Mouse (Mus musculus) neural tube, embryonic 11.5 days (tissue): ENCODE data around the gene Cdon. TPM values are rescaled to one million over a fixed set of nuclear protein-coding genes. Genes with fewer than 3 reads are reported as not detected.

Experiments used
- ATAC-seq: fragments of 200-750 bp; cut with Nextera tagmentation; 2 replicates; pipeline ENCODE4 v1.8.0; 2017; ENCODE audit warnings: moderate number of reproducible peaks, mild to moderate bottlenecking, moderate TSS enrichment, moderate library complexity; ENCODE audit not compliant: insufficient read depth, low FRiP score, low TSS enrichment
- DNase-seq: peaks from one replicate; pipeline ENCODE4 v3.0.0-alpha.2; 2015; ENCODE audit warnings: low spot score
- H3K27ac ChIP-seq: fragments of 300-500 bp; sonication (generic); 2 replicates; pipeline ENCODE4 v1.5.1; 2014; ENCODE audit warnings: low read depth, mild to moderate bottlenecking, low read length
- H3K27me3 ChIP-seq: fragments of 300-500 bp; sonication (generic); 2 replicates; pipeline ENCODE4 v1.6.1; 2014; ENCODE audit warnings: mild to moderate bottlenecking, low read length, mixed read lengths; ENCODE audit not compliant: control insufficient read depth, insufficient read depth
- H3K36me3 ChIP-seq: fragments of 300-500 bp; sonication (generic); 2 replicates; pipeline ENCODE4 v1.6.1; 2014; ENCODE audit warnings: mild to moderate bottlenecking, low read length, moderate library complexity, mixed read lengths; ENCODE audit not compliant: control insufficient read depth, insufficient read depth
- H3K4me1 ChIP-seq: fragments of 300-500 bp; sonication (generic); 2 replicates; pipeline ENCODE4 v1.6.1; 2014; ENCODE audit warnings: low read length, mixed read lengths; ENCODE audit not compliant: control insufficient read depth, insufficient read depth
- H3K4me2 ChIP-seq: fragments of 300-500 bp; sonication (generic); 2 replicates; pipeline ENCODE4 v1.6.1; 2014; ENCODE audit warnings: low read depth, mild to moderate bottlenecking, moderate library complexity
- H3K4me3 ChIP-seq: fragments of 300-500 bp; sonication (generic); 2 replicates; pipeline ENCODE4 v1.5.1; 2014; ENCODE audit warnings: low read depth, low read length
- H3K9ac ChIP-seq: fragments of 300-500 bp; sonication (generic); 2 replicates; pipeline ENCODE4 v1.6.1; 2014; ENCODE audit warnings: mild to moderate bottlenecking, low read length
- H3K9me3 ChIP-seq: fragments of 300-500 bp; sonication (generic); 2 replicates; pipeline ENCODE4 v1.6.1; 2016; ENCODE audit warnings: low read length; ENCODE audit not compliant: control insufficient read depth
- WGBS: fragments of 180-500 bp; shearing (Covaris S2); extraction: QIAGEN DNeasy Blood & Tissue Kit; methylation state at CpG from one replicate; pipeline ENCODE4 v1.1.7; 2014; 5-methylcytosine and 5-hydroxymethylcytosine counted together
- polyA plus RNA-seq: library from polyadenylated mRNA; unstranded; fragments of >200 nt; fragmentation: Nextera tagmentation; extraction: Ambion mirVana; gene quantifications from 2 replicates; pipeline ENCODE4 v1.2.1, GENCODE M21; 2014

The Cdon gene
- polyA plus RNA-seq, 1 experiment from 2014 or later: 8.5 TPM

GRCm38 (mm10) chr9:35443618-35444511, 22.9 kb downstream of the Cdon start:
- no peak for DNase-seq
- WGBS: 35% methylated on average over 13 of the region's 13 CpGs
- no peak overlapping the region for H3K4me3 ChIP-seq
- no peaks in the 10 kb centered on the region for H3K27me3 ChIP-seq
- H3K9ac ChIP-seq: no peak overlapping the region
- no peak for ATAC-seq
- H3K36me3 ChIP-seq: no peaks in the 10 kb centered on the region
- no peak overlapping the region for H3K27ac ChIP-seq
- H3K4me1 ChIP-seq: peaks cover 12% of the 10 kb centered on the region
- no peak overlapping the region for H3K4me2 ChIP-seq
- H3K9me3 ChIP-seq: no peaks in the 10 kb centered on the region

GRCm38 (mm10) chr9:35444512-35444886, 23.6 kb downstream of the Cdon start:
- H3K4me2 ChIP-seq: no peak overlapping the region
- no peaks in the 10 kb centered on the region for H3K27me3 ChIP-seq
- peaks cover 12% of the 10 kb centered on the region for H3K4me1 ChIP-seq
- H3K36me3 ChIP-seq: no peaks in the 10 kb centered on the region
- ATAC-seq (no peak), DNase-seq (no peak)
- no peak overlapping the region for H3K4me3 ChIP-seq
- 75% methylated on average over 8 of the region's 8 CpGs for WGBS
- no peaks in the 10 kb centered on the region for H3K9me3 ChIP-seq
- H3K9ac ChIP-seq: no peak overlapping the region
- H3K27ac ChIP-seq: no peak overlapping the region

DNA sequence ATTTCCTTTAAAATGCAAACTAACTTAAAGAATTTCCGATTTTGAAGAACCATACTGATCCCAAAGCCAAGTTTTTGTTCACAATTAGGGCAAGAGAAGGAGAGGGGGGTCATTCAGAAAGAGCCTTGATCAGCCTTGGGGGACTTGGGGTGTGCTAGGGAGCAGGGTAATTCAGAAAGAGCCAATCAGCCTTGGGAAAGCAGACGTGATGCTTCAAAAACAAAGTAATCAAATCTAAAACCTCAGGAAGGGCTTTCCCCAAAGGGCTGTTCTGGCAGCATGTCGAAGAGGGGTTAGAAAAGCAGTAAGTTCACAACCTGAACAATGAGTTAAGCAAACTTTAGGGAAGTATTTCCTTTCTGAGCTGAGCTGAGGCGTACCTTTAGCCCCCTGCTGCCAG, 26.0 kb downstream of the Cdon start:
- no peak overlapping the region for H3K4me3 ChIP-seq
- no peaks in the 10 kb centered on the region for H3K9me3 ChIP-seq
- no peak overlapping the region for H3K9ac ChIP-seq
- no peaks in the 10 kb centered on the region for H3K36me3 ChIP-seq
- ATAC-seq (no peak), DNase-seq (no peak)
- 59% methylated on average over 4 of the region's 4 CpGs for WGBS
- peaks cover 12% of the 10 kb centered on the region for H3K4me1 ChIP-seq
- H3K4me2 ChIP-seq: no peak overlapping the region
- no peak overlapping the region for H3K27ac ChIP-seq
- no peaks in the 10 kb centered on the region for H3K27me3 ChIP-seq

GRCm38 (mm10) chr9:35453311-35453710, 32.4 kb downstream of the Cdon start:
- H3K4me3 ChIP-seq: no peak overlapping the region
- no peak overlapping the region for H3K27ac ChIP-seq
- no peaks in the 10 kb centered on the region for H3K9me3 ChIP-seq
- 60% methylated on average over 6 of the region's 6 CpGs for whole genome bisulfite sequencing
- H3K9ac ChIP-seq: no peak overlapping the region
- no peak for ATAC-seq
- no peaks in the 10 kb centered on the region for H3K4me1 ChIP-seq
- peaks cover 10% of the 10 kb centered on the region for H3K36me3 ChIP-seq
- DNase-seq: no peak
- H3K4me2 ChIP-seq: no peak overlapping the region
- no peaks in the 10 kb centered on the region for H3K27me3 ChIP-seq

DNA sequence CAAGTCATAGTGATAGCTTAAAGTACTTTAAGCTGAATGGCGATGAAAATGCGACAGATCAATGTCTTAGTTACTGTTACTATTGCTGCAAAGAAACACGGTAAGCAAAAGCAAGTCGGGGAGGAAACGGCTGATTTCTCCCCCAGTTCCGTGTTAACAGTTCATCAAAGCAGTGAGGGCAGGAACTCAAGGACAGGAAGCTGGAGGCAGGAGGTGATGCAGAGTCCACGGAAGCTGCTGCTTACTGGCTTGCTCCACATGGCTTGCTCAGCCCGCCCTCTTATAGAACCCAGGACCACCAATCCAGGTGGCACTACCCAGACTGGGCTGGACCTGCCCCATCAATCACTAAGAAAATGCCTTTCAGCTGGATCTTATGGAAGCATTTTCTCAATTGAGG, 38.7 kb downstream of the Cdon start:
- H3K36me3 ChIP-seq: peaks cover 8% of the 10 kb centered on the region
- H3K27me3 ChIP-seq: no peaks in the 10 kb centered on the region
- H3K4me1 ChIP-seq: no peaks in the 10 kb centered on the region
- H3K4me2 ChIP-seq: no peak overlapping the region
- ATAC-seq (no peak), DNase-seq (no peak)
- WGBS: 84% methylated on average over 8 of the region's 8 CpGs
- H3K4me3 ChIP-seq: no peak overlapping the region
- no peak overlapping the region for H3K27ac ChIP-seq
- H3K9me3 ChIP-seq: no peaks in the 10 kb centered on the region
- H3K9ac ChIP-seq: no peak overlapping the region

DNA sequence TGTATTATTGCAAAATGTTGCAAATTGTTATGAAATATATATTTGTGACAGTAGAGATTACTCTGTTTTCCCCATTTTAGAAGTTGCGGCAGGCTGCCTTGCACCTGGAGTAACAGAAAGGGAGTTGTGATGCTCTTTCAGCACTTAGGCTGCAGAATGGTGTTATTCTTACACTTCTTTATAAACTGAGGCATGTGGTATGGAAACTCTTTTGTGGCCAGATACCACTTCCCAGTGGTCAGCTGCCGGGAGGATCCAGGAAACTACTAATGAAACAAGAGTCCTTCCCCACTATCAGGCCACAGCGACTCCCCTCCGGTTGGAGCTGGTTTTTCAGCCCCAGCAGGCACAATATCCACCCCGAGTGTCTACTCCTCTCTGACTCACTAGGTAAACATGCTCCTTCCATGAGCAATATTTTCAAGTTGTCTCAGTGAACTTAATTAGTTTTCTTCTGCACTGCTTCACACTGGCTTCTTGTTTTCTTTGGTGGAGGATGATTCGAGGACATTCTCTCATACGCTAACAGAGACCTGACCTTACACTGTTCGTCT, 46.4 kb downstream of the Cdon start:
- ATAC-seq (no peak), DNase-seq (no peak)
- WGBS: 64% methylated on average over 8 of the region's 8 CpGs
- no peaks in the 10 kb centered on the region for H3K4me1 ChIP-seq
- H3K36me3 ChIP-seq: no peaks in the 10 kb centered on the region; the same call in 1 of the 2 replicates
- no peak overlapping the region for H3K27ac ChIP-seq
- no peaks in the 10 kb centered on the region for H3K27me3 ChIP-seq
- no peak overlapping the region for H3K4me2 ChIP-seq
- no peaks in the 10 kb centered on the region for H3K9me3 ChIP-seq
- no peak overlapping the region for H3K4me3 ChIP-seq
- no peak overlapping the region for H3K9ac ChIP-seq

DNA sequence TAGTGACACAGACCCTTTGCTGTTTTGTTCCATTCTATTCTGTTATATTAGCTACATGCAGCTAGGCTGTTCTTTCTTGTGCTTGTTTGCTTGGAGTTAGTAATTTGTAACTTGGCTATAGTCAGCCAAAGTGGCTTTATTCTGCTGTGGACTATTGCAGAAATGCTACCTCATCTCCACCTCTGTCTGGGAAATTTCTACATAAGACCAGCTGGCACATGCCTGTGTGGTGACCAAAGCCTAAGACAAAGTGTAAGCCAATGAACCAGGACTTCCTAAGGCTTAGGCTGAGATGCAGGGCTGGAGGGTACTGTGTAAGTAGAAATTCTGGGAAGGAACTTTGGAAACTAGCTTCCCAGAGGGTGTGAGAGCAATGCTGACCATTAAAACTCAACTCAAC, 48.0 kb downstream of the Cdon start:
- Histone ChIP-seq H3K4me1 (no peaks in the 10 kb centered on the region), H3K4me3 (no peak overlapping the region), H3K27ac (no peak overlapping the region), H3K9me3 (no peaks in the 10 kb centered on the region), H3K4me2 (no peak overlapping the region), H3K9ac (no peak overlapping the region), H3K27me3 (no peaks in the 10 kb centered on the region), H3K36me3 (peaks cover under 1% of the 10 kb centered on the region)
- ATAC-seq: no peak
- no peak for DNase-seq

- no peak for DNase-seq
- Histone ChIP-seq H3K9me3 (no peaks in the 10 kb centered on the region), H3K4me2 (no peak overlapping the region), H3K4me1 (no peaks in the 10 kb centered on the region), H3K27me3 (no peaks in the 10 kb centered on the region), H3K36me3 (peaks cover 3% of the 10 kb centered on the region), H3K27ac (no peak overlapping the region), H3K4me3 (no peak overlapping the region), H3K9ac (no peak overlapping the region)
- WGBS: 74% methylated on average over 10 of the region's 10 CpGs
- no peak for ATAC-seq
Measured at GRCm38 (mm10) chr9:35474104-35474724, 53.3 kb downstream of the Cdon start.

DNA sequence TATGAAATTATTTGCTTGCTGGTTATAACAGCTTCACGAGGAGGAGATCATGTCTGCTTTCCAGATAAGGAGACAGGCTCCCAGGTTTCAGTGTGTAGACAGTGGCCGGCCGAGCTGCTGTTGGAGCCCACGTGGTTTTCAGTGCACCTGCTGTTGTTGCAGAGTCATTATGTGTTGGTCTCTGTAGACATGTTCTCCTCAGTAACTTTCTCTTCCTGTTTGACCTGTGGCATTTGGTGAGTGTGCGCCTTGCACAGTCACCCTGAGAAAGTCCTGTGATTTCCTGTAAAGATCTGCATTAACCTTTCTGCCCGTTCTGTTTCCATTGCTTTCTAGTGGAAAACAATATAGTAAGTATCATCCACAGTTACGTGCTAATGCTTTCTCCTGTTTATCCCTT, 54.5 kb downstream of the Cdon start:
- Histone ChIP-seq H3K9me3 (no peaks in the 10 kb centered on the region), H3K36me3 (peaks cover 3% of the 10 kb centered on the region), H3K9ac (no peak overlapping the region), H3K4me2 (no peak overlapping the region), H3K4me1 (no peaks in the 10 kb centered on the region), H3K27me3 (no peaks in the 10 kb centered on the region), H3K4me3 (no peak overlapping the region), H3K27ac (no peak overlapping the region)
- WGBS: 94% methylated on average over 7 of the region's 7 CpGs
- DNase-seq (no peak), ATAC-seq (no peak)
